Comparison of ENCODE assay signal across 8 mouse cellular contexts in genomic region chr10:92721771-92722619, GRCm38 (mm10). TPM values are rescaled to one million over a fixed set of nuclear protein-coding genes. Genes with fewer than 3 reads are reported as not detected.
A peak's percentile ranks its signal among the peaks of the same experiment; 100 is the strongest.
DNase-seq lines count a peak whose midpoint lies in the region; ATAC-seq and TF ChIP-seq lines count a peak whose summit lies in the region.

Gene Nedd1 (minus strand): TSS chr10:92722420.

- peak within 1 kb of the TSS; percentile 69 for H3K4me2 ChIP-seq in forebrain, embryonic 14.5 days (ENCODE audit: low read length)
- H3K4me2 ChIP-seq in neural tube, embryonic 15.5 days, result peak within 1 kb of the TSS; percentile 90

- H3K4me1 ChIP-seq in ES-Bruce4 (ENCODE audit: control insufficient read depth, insufficient read depth, low read length), result no peaks in the 10 kb centered on the region
- 0 out of 2 replicates have a peak, but pooled peaks cover 3% of the 10 kb centered on the region for H3K4me1 ChIP-seq in forebrain, embryonic 14.5 days (ENCODE audit: control insufficient read depth, insufficient read depth, low read length)
- H3K4me1 ChIP-seq in neural tube, embryonic 15.5 days, result peaks cover 15% of the 10 kb centered on the region

- H3K27ac ChIP-seq in ES-Bruce4 (ENCODE audit: insufficient read depth, low read length), result no peak within 1 kb of the TSS
- H3K27ac ChIP-seq in forebrain, embryonic 14.5 days (ENCODE audit: low read depth, low read length), result peak within 1 kb of the TSS; percentile 49; the same call in 1 of the 2 replicates
- peak within 1 kb of the TSS; percentile 82 for H3K27ac ChIP-seq in neural tube, embryonic 15.5 days (replicated peaks)

- ATAC-seq in cerebellum, adult (ENCODE audit: insufficient number of reproducible peaks, low FRiP score, low TSS enrichment), result peak; percentile 94
- ATAC-seq in forebrain, embryonic 14.5 days, result peak; percentile 99
- ATAC-seq in neural tube, embryonic 15.5 days (ENCODE audit: low FRiP score), result peak; percentile 99

- H3K9me3 ChIP-seq in ES-Bruce4 (replicated peaks; ENCODE audit: control insufficient read depth, insufficient read depth, low read length, poor library complexity, severe bottlenecking), result peaks cover 10% of the 10 kb centered on the region
- H3K9me3 ChIP-seq in forebrain, embryonic 14.5 days (replicated peaks; ENCODE audit: control insufficient read depth, low read length), result no peaks in the 10 kb centered on the region
- H3K9me3 ChIP-seq in neural tube, embryonic 15.5 days (replicated peaks), result no peaks in the 10 kb centered on the region

- 1% methylated on average over 57 of the region's 57 CpGs for WGBS in forebrain, embryonic 14.5 days
- WGBS in neural tube, embryonic 15.5 days, result under 1% methylated on average over 54 of the region's 57 CpGs

- no peak for TF ChIP-seq CTCF in ES-Bruce4 (IDR thresholded peaks at IDR 0.05; ENCODE audit: low read depth, low read length)

- peak within 1 kb of the TSS; percentile 92 for H3K4me3 ChIP-seq in ES-Bruce4 (ENCODE audit: low read depth, low read length)
- H3K4me3 ChIP-seq in forebrain, embryonic 14.5 days (ENCODE audit: low read depth, low read length), result peak within 1 kb of the TSS; percentile 77
- peak within 1 kb of the TSS; percentile 95 for H3K4me3 ChIP-seq in neural tube, embryonic 15.5 days (replicated peaks)

- DNase-seq in forebrain, embryonic 14.5 days (ENCODE audit: low spot score), result peak; percentile 95
- peak; percentile 97 to 98 for DNase-seq in heart, postnatal 14 days
- peak; percentile 90 for DNase-seq in layer of hippocampus, adult 11-12 months (ENCODE audit: low spot score)
- DNase-seq in lung, adult 18-20 months, result peak; percentile 94 to 96
- DNase-seq in testis, postnatal 14 days (ENCODE audit: low spot score), result peak; percentile 92

- H3K36me3 ChIP-seq in ES-Bruce4 (ENCODE audit: control insufficient read depth, insufficient read depth, low read length, poor library complexity, severe bottlenecking), result no peaks in the 10 kb centered on the region
- H3K36me3 ChIP-seq in forebrain, embryonic 14.5 days (ENCODE audit: control insufficient read depth, insufficient read depth, low read length), result peaks cover 9% of the 10 kb centered on the region; the same call in 1 of the 2 replicates
- H3K36me3 ChIP-seq in neural tube, embryonic 15.5 days, result no peaks in the 10 kb centered on the region

- H3K9ac ChIP-seq in ES-Bruce4 (ENCODE audit: low read depth, poor library complexity, severe bottlenecking), result peak within 1 kb of the TSS; percentile 74
- peak within 1 kb of the TSS; percentile 85 for H3K9ac ChIP-seq in forebrain, embryonic 14.5 days (ENCODE audit: low read length)
- peak within 1 kb of the TSS; percentile 71 for H3K9ac ChIP-seq in neural tube, embryonic 15.5 days (replicated peaks)

- TF ChIP-seq EP300 in ES-Bruce4 (IDR thresholded peaks at IDR 0.05; ENCODE audit: insufficient read depth, low read depth, low read length), result no peak

- no peaks in the 10 kb centered on the region for H3K27me3 ChIP-seq in ES-Bruce4 (ENCODE audit: control insufficient read depth, insufficient read depth, low read length, poor library complexity, severe bottlenecking)
- no peaks in the 10 kb centered on the region for H3K27me3 ChIP-seq in forebrain, embryonic 14.5 days (replicated peaks; ENCODE audit: control insufficient read depth, insufficient read depth, low read length)
- no peaks in the 10 kb centered on the region for H3K27me3 ChIP-seq in neural tube, embryonic 15.5 days (replicated peaks)

- intact Hi-C loops in heart, postnatal 14 days (cut with DNase I), result no loop called here

- TF ChIP-seq POLR2A in ES-Bruce4 (IDR thresholded peaks at IDR 0.05; ENCODE audit: insufficient read depth, low read length), result no peak

RNA-seq across cellular contexts. Expression of gene Nedd1, which starts in this region (rescaled TPM):
- 30.6 and 31.7 TPM in 2 replicates for polyA plus RNA-seq in ES-Bruce4 (2011; ENCODE audit: insufficient read depth, insufficient read length, low read depth, missing spikeins)
- polyA plus RNA-seq in forebrain, embryonic 14.5 days (2014; fragmentation: Nextera tagmentation; extraction: Ambion mirVana), result 29.2 and 30.0 TPM in 2 replicates
- total RNA-seq in heart, postnatal 14 days (2021), result 10 to 100 TPM; 17.6 to 18.5 TPM
- 11.0 and 18.0 TPM in 2 replicates for polyA plus RNA-seq in neural tube, embryonic 15.5 days (2015; fragmentation: Nextera tagmentation; extraction: Ambion mirVana)
